Mouse (Mus musculus) heart, postnatal 0 days (tissue): ENCODE results near the gene Ncln. TPM values are rescaled to one million over a fixed set of nuclear protein-coding genes. Genes with fewer than 3 reads are reported as not detected.

Experiments used
- ATAC-seq: fragments of 200-750 bp; cut with Nextera tagmentation; 2 replicates; pipeline ENCODE4 v1.8.0; 2017; ENCODE audit warnings: low read depth, moderate number of reproducible peaks, moderate library complexity; ENCODE audit not compliant: insufficient read depth
- DNase-seq: peaks from one replicate; pipeline ENCODE4 v3.0.0-alpha.2; 2016; ENCODE audit warnings: low spot score
- H3K27ac ChIP-seq: fragments of 300-500 bp; sonication (generic); 2 replicates; pipeline ENCODE4 v1.5.1; 2014; ENCODE audit warnings: low read depth, mild to moderate bottlenecking
- H3K27me3 ChIP-seq: fragments of 300-500 bp; sonication (generic); 2 replicates; pipeline ENCODE4 v1.6.1; 2014; ENCODE audit warnings: low read length, mixed read lengths; ENCODE audit not compliant: control insufficient read depth, insufficient read depth
- H3K36me3 ChIP-seq: fragments of 300-500 bp; sonication (generic); replicated peaks from 2 replicates; pipeline ENCODE4 v1.6.1; 2014; ENCODE audit warnings: low read length, mixed read lengths; ENCODE audit not compliant: control insufficient read depth, insufficient read depth
- H3K4me1 ChIP-seq: fragments of 300-500 bp; sonication (generic); 2 replicates; pipeline ENCODE4 v1.6.1; 2014; ENCODE audit warnings: antibody characterized with exemption; ENCODE audit not compliant: control insufficient read depth, insufficient read depth
- H3K4me2 ChIP-seq: fragments of 300-500 bp; sonication (generic); 2 replicates; pipeline ENCODE4 v1.6.1; 2014; ENCODE audit warnings: low read depth, mild to moderate bottlenecking, low read length, moderate library complexity
- H3K4me3 ChIP-seq: fragments of 300-500 bp; sonication (generic); 2 replicates; pipeline ENCODE4 v1.5.1; 2014; ENCODE audit warnings: low read depth, low read length
- H3K9ac ChIP-seq: fragments of 300-500 bp; sonication (generic); replicated peaks from 2 replicates; pipeline ENCODE4 v1.6.1; 2014; ENCODE audit warnings: low read depth, low read length, mixed read lengths
- H3K9me3 ChIP-seq: fragments of 300-500 bp; sonication (generic); replicated peaks from 2 replicates; pipeline ENCODE4 v1.6.1; 2016; ENCODE audit warnings: low read length; ENCODE audit not compliant: control insufficient read depth
- CTCF ChIP-seq: IDR thresholded peaks from 2 replicates; pipeline ENCODE4 v1.5.1; 2016; ENCODE audit warnings: antibody characterized with exemption, control low read depth, low read depth
- EP300 ChIP-seq: IDR thresholded peaks from 2 replicates; pipeline ENCODE4 v1.6.1; 2016; ENCODE audit warnings: antibody characterized with exemption, low read depth
- WGBS: fragments of 180-500 bp; shearing (Covaris S2); extraction: QIAGEN DNeasy Blood & Tissue Kit; methylation state at CpG from one replicate; pipeline ENCODE4 v1.1.7; 2014; 5-methylcytosine and 5-hydroxymethylcytosine counted together
- polyA plus RNA-seq: library from polyadenylated mRNA; unstranded; fragments of >200 nt; fragmentation: Nextera tagmentation; extraction: Ambion mirVana; gene quantifications from 2 replicates; pipeline ENCODE4 v1.2.1, GENCODE M21; 2015
- total RNA-seq: library from RNA; depleted of rRNA; stranded (reverse); fragments of >200 nt; gene quantifications from 2 replicates; pipeline ENCODE4 v1.2.3, GENCODE M21; 2014; ENCODE audit warnings: low replicate concordance

Gene Ncln
- total and polyA plus RNA-seq, 2 experiments from 2014 or later: 30.5 to 91.5 TPM

- ATAC-seq (no peak), DNase-seq (no peak)
- H3K36me3 ChIP-seq: no peaks in the 10 kb centered on the region
- WGBS: 60% methylated on average over 28 of the region's 28 CpGs
- TF ChIP-seq EP300: no peak
- TF ChIP-seq CTCF: no peak
- no peak within 1 kb of the TSS for H3K27ac ChIP-seq
- H3K4me3 ChIP-seq: no peak within 1 kb of the TSS
- H3K9ac ChIP-seq: no peak within 1 kb of the TSS
- H3K4me2 ChIP-seq: no peak within 1 kb of the TSS
- H3K27me3 ChIP-seq: peaks cover 96% of the 10 kb centered on the region
- no peaks in the 10 kb centered on the region for H3K9me3 ChIP-seq
- H3K4me1 ChIP-seq: no peaks in the 10 kb centered on the region
Observed at GRCm38 (mm10) chr10:81455181-81455895, 40.9 kb downstream of the Ncln start, which contains the start of gene Nfic. Gene Nfic (minus strand): TSS chr10:81455635.

- Histone ChIP-seq H3K4me1 (no peaks in the 10 kb centered on the region), H3K9me3 (no peaks in the 10 kb centered on the region), H3K4me3 (no peak overlapping the region), H3K27ac (no peak overlapping the region), H3K27me3 (peaks cover 87% of the 10 kb centered on the region), H3K36me3 (no peaks in the 10 kb centered on the region), H3K4me2 (no peak overlapping the region), H3K9ac (no peak overlapping the region)
- TF ChIP-seq CTCF (no peak), EP300 (no peak)
- WGBS: 65% methylated on average over 2 of the region's 2 CpGs
- DNase-seq (no peak), ATAC-seq (no peak)
Observed at GRCm38 (mm10) chr10:81454106-81454505, 42.1 kb downstream of the Ncln start.

GRCm38 (mm10) chr10:81452947-81453288 lies 43.3 kb downstream of the Ncln start:
- WGBS: 2% methylated on average over 14 of the region's 14 CpGs
- DNase-seq (no peak), ATAC-seq (no peak)
- H3K4me3 ChIP-seq: no peak overlapping the region
- H3K9ac ChIP-seq: no peak overlapping the region
- TF ChIP-seq EP300 (no peak), CTCF (no peak)
- H3K27ac ChIP-seq: no peak overlapping the region
- no peaks in the 10 kb centered on the region for H3K4me1 ChIP-seq
- no peaks in the 10 kb centered on the region for H3K9me3 ChIP-seq
- peaks cover 76% of the 10 kb centered on the region for H3K27me3 ChIP-seq
- H3K4me2 ChIP-seq: no peak overlapping the region
- H3K36me3 ChIP-seq: no peaks in the 10 kb centered on the region

- no peak overlapping the region for H3K4me2 ChIP-seq
- peaks cover 71% of the 10 kb centered on the region for H3K27me3 ChIP-seq
- no peak overlapping the region for H3K27ac ChIP-seq
- ATAC-seq (no peak), DNase-seq (no peak)
- no peaks in the 10 kb centered on the region for H3K4me1 ChIP-seq
- no peaks in the 10 kb centered on the region for H3K36me3 ChIP-seq
- TF ChIP-seq CTCF (no peak), EP300 (no peak)
- H3K9me3 ChIP-seq: no peaks in the 10 kb centered on the region
- no peak overlapping the region for H3K9ac ChIP-seq
- H3K4me3 ChIP-seq: no peak overlapping the region
- WGBS: 6% methylated on average over 36 of the region's 36 CpGs
Observed at GRCm38 (mm10) chr10:81452237-81452946, 43.8 kb downstream of the Ncln start.

- 35% methylated on average over 6 of the region's 6 CpGs for WGBS
- H3K27ac ChIP-seq: no peak overlapping the region
- no peak for DNase-seq
- H3K27me3 ChIP-seq: peaks cover 61% of the 10 kb centered on the region
- H3K4me2 ChIP-seq: no peak overlapping the region
- ATAC-seq: no peak
- H3K4me3 ChIP-seq: no peak overlapping the region
- TF ChIP-seq CTCF (no peak), EP300 (no peak)
- no peaks in the 10 kb centered on the region for H3K9me3 ChIP-seq
- no peaks in the 10 kb centered on the region for H3K4me1 ChIP-seq
- H3K9ac ChIP-seq: no peak overlapping the region
- H3K36me3 ChIP-seq: no peaks in the 10 kb centered on the region
Observed at GRCm38 (mm10) chr10:81451365-81451745, 44.8 kb downstream of the Ncln start.
